Comparison of ENCODE assay signal across 8 mouse cellular contexts in genomic region chr14:100459601-100460290, GRCm38 (mm10).
DNase-seq lines count a peak whose midpoint lies in the region; ATAC-seq lines count a peak whose summit lies in the region.

No protein-coding gene starts in this region.

- WGBS in forebrain, embryonic 11.5 days = 16% methylated on average over 8 of the region's 8 CpGs
- WGBS in kidney, embryonic 15.5 days = 29% methylated on average over 8 of the region's 8 CpGs
- WGBS in neural tube, embryonic 15.5 days = 27% methylated on average over 8 of the region's 8 CpGs

- no peaks in the 10 kb centered on the region for H3K27me3 ChIP-seq in forebrain, embryonic 11.5 days (ENCODE audit: control insufficient read depth, insufficient read depth, low read length)
- H3K27me3 ChIP-seq in kidney, embryonic 15.5 days = no peaks in the 10 kb centered on the region
- no peaks in the 10 kb centered on the region for H3K27me3 ChIP-seq in neural tube, embryonic 15.5 days (replicated peaks)

- DNase-seq in ovary, postnatal 14 days (ENCODE audit: low spot score) = peak; percentile 3
- DNase-seq in ovary, adult 18-20 months (ENCODE audit: low spot score) = no peak
- peak; percentile 64 for DNase-seq in forebrain, embryonic 11.5 days (ENCODE audit: low spot score)
- DNase-seq in left cerebral cortex, postnatal 36 days (ENCODE audit: low spot score in 2 of 2) = no peak
- DNase-seq in heart, adult 8-10 months (ENCODE audit: low spot score) = no peak
- DNase-seq in urinary bladder, postnatal 10 days (ENCODE audit: low spot score) = no peak

- peak overlapping the region; percentile 20; the same call in 1 of the 2 replicates for H3K9ac ChIP-seq in forebrain, embryonic 11.5 days (ENCODE audit: low read length)
- H3K9ac ChIP-seq in kidney, embryonic 15.5 days = no peak overlapping the region
- H3K9ac ChIP-seq in neural tube, embryonic 15.5 days (replicated peaks) = no peak overlapping the region; the same call in 1 of the 2 replicates

- peak overlapping the region; percentile 42 for H3K4me2 ChIP-seq in forebrain, embryonic 11.5 days (ENCODE audit: low read depth, low read length, severe bottlenecking)
- peak overlapping the region; percentile 32 for H3K4me2 ChIP-seq in kidney, embryonic 15.5 days
- peak overlapping the region; percentile 51 for H3K4me2 ChIP-seq in neural tube, embryonic 15.5 days

- intact Hi-C loops in left cerebral cortex, postnatal 36 days (cut with DNase I) = loop anchor here (1.0 to 10.0 kb wide), 3 partner anchors 105 to 515 kb away; partner anchors contain the start of gene Klf12

- peaks cover 8% of the 10 kb centered on the region for H3K4me1 ChIP-seq in forebrain, embryonic 11.5 days (replicated peaks; ENCODE audit: control insufficient read depth, insufficient read depth, low read length)
- H3K4me1 ChIP-seq in kidney, embryonic 15.5 days = peaks cover 42% of the 10 kb centered on the region
- peaks cover 47% of the 10 kb centered on the region for H3K4me1 ChIP-seq in neural tube, embryonic 15.5 days

- no peaks in the 10 kb centered on the region for H3K9me3 ChIP-seq in forebrain, embryonic 11.5 days (ENCODE audit: control insufficient read depth, low read length)
- H3K9me3 ChIP-seq in kidney, embryonic 15.5 days (replicated peaks) = no peaks in the 10 kb centered on the region
- H3K9me3 ChIP-seq in neural tube, embryonic 15.5 days (replicated peaks) = no peaks in the 10 kb centered on the region

- H3K36me3 ChIP-seq in forebrain, embryonic 11.5 days (ENCODE audit: control insufficient read depth, insufficient read depth, low read length) = no peaks in the 10 kb centered on the region
- H3K36me3 ChIP-seq in kidney, embryonic 15.5 days = no peaks in the 10 kb centered on the region
- H3K36me3 ChIP-seq in neural tube, embryonic 15.5 days = no peaks in the 10 kb centered on the region

- H3K4me3 ChIP-seq in forebrain, embryonic 11.5 days (ENCODE audit: low read depth, low read length) = 0 out of 2 replicates have a peak overlapping the region, but pooled peaks have one; percentile 2
- H3K4me3 ChIP-seq in kidney, embryonic 15.5 days (replicated peaks) = no peak overlapping the region
- peak overlapping the region; percentile 17 for H3K4me3 ChIP-seq in neural tube, embryonic 15.5 days (replicated peaks)

- ATAC-seq in forebrain, embryonic 11.5 days (replicated peaks; ENCODE audit: low FRiP score) = no peak
- no peak for ATAC-seq in kidney, embryonic 15.5 days (replicated peaks; ENCODE audit: low FRiP score)
- ATAC-seq in neural tube, embryonic 15.5 days (ENCODE audit: low FRiP score) = no peak

- peak overlapping the region; percentile 84 for H3K27ac ChIP-seq in forebrain, embryonic 11.5 days (ENCODE audit: low read depth, low read length)
- peak overlapping the region; percentile 81 for H3K27ac ChIP-seq in kidney, embryonic 15.5 days
- H3K27ac ChIP-seq in neural tube, embryonic 15.5 days (replicated peaks) = peak overlapping the region; percentile 69

Comparison
In these comparisons a context has a peak if more than half of its experiments do, and no peak if none do; other contexts are left out.
1. DNase-seq: peak in ovary, postnatal 14 days (single experiment) and forebrain, embryonic 11.5 days (single experiment); none in ovary, adult 18-20 months (single experiment), left cerebral cortex, postnatal 36 days (0 of 2), heart, adult 8-10 months (single experiment) and urinary bladder, postnatal 10 days (single experiment).
2. Peak in every context shown above with its lines, with median percentiles within 50 percentile points of each other: H3K27ac ChIP-seq and H3K4me2 ChIP-seq.